Comparison of ENCODE assay signal across 8 mouse cellular contexts in the genomic region with DNA sequence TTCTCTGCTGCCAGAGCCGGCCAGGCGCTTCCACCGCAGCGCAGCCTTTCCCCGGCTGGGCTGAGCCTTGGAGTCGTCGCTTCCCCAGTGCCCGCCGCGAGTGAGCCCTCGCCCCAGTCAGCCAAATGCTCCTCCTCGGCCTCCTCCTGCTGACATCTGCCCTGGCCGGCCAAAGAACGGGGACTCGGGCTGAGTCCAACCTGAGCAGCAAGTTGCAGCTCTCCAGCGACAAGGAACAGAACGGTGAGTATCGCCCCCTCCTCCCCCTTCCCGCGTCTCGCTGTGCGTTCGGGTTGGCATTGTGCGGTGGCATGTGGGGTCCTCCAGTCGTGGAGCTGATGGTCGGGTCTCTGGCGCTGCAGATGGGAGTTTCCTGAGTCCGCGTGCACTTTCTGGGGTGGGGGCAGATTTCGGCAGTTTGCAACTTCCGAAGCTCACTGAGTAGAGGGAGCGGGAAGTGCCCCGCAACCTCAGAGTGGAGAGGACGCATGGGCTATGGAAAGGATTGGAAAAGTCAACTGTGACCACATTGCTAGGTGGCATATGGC. TPM values are rescaled to one million over a fixed set of nuclear protein-coding genes. Genes with fewer than 3 reads are reported as not detected.
A peak's percentile ranks its signal among the peaks of the same experiment; 100 is the strongest.
DNase-seq lines count a peak whose midpoint lies in the region; ATAC-seq and TF ChIP-seq lines count a peak whose summit lies in the region.

No protein-coding gene starts in this region.

- no peaks in the 10 kb centered on the region for H3K27me3 ChIP-seq in forebrain, embryonic 14.5 days (replicated peaks; ENCODE audit: control insufficient read depth, insufficient read depth, low read length)
- H3K27me3 ChIP-seq in hindbrain, embryonic 13.5 days: no peaks in the 10 kb centered on the region
- H3K27me3 ChIP-seq in midbrain, embryonic 10.5 days (ENCODE audit: low read depth, poor library complexity, severe bottlenecking): peaks cover 30% of the 10 kb centered on the region

- H3K9ac ChIP-seq in forebrain, embryonic 14.5 days (ENCODE audit: low read length): peak overlapping the region; percentile 74
- H3K9ac ChIP-seq in hindbrain, embryonic 13.5 days: peak overlapping the region; percentile 78

- peak overlapping the region; percentile 82 for H3K4me3 ChIP-seq in forebrain, embryonic 14.5 days (ENCODE audit: low read depth, low read length)
- peak overlapping the region; percentile 77 for H3K4me3 ChIP-seq in hindbrain, embryonic 13.5 days
- H3K4me3 ChIP-seq in midbrain, embryonic 10.5 days: peak overlapping the region; percentile 82

- peaks cover 15% of the 10 kb centered on the region for H3K4me1 ChIP-seq in forebrain, embryonic 14.5 days (ENCODE audit: control insufficient read depth, insufficient read depth, low read length)
- H3K4me1 ChIP-seq in hindbrain, embryonic 13.5 days (replicated peaks): peaks cover 16% of the 10 kb centered on the region
- peaks cover 15% of the 10 kb centered on the region for H3K4me1 ChIP-seq in midbrain, embryonic 10.5 days

- no peaks in the 10 kb centered on the region for H3K36me3 ChIP-seq in forebrain, embryonic 14.5 days (ENCODE audit: control insufficient read depth, insufficient read depth, low read length)
- no peaks in the 10 kb centered on the region for H3K36me3 ChIP-seq in hindbrain, embryonic 13.5 days
- no peaks in the 10 kb centered on the region for H3K36me3 ChIP-seq in midbrain, embryonic 10.5 days

- TF ChIP-seq CTCF in brain, embryonic 14.5 days (IDR thresholded peaks at IDR 0.05; ENCODE audit: borderline replicate concordance, extremely low read depth, insufficient read depth, insufficient read length): no peak

- WGBS in forebrain, embryonic 14.5 days: under 1% methylated on average over 34 of the region's 34 CpGs
- WGBS in hindbrain, embryonic 13.5 days: under 1% methylated on average over 34 of the region's 34 CpGs
- WGBS in midbrain, embryonic 10.5 days: under 1% methylated on average over 34 of the region's 34 CpGs

- peak; percentile 41 for DNase-seq in NIH3T3 (ENCODE audit: low read depth)
- DNase-seq in brain, embryonic 14.5 days (ENCODE audit: low read depth): peak; percentile 74
- peak; percentile 59 for DNase-seq in forebrain, embryonic 14.5 days (ENCODE audit: low spot score)
- DNase-seq in left cerebral cortex, postnatal 14 days (ENCODE audit: low spot score in 2 of 2): peak; percentile 7 to 32
- peak; percentile 72 for DNase-seq in midbrain, embryonic 10.5 days (ENCODE audit: low spot score)
- DNase-seq in skeletal muscle tissue, adult 2 months (ENCODE audit: low read depth, low spot score): peak; percentile 12
- no peak for DNase-seq in spleen, adult 12 weeks (ENCODE audit: low spot score)

- no peak for TF ChIP-seq POLR2A in brain, embryonic 14.5 days (IDR thresholded peaks at IDR 0.05; ENCODE audit: borderline replicate concordance, extremely low read depth, insufficient read depth, insufficient read length, poor library complexity, severe bottlenecking)

- peak overlapping the region; percentile 87 for H3K27ac ChIP-seq in forebrain, embryonic 14.5 days (ENCODE audit: low read depth, low read length)
- peak overlapping the region; percentile 77 for H3K27ac ChIP-seq in hindbrain, embryonic 13.5 days
- H3K27ac ChIP-seq in midbrain, embryonic 10.5 days (replicated peaks): peak overlapping the region; percentile 94

- peak overlapping the region; percentile 86 for H3K4me2 ChIP-seq in forebrain, embryonic 14.5 days (ENCODE audit: low read length)
- H3K4me2 ChIP-seq in hindbrain, embryonic 13.5 days: peak overlapping the region; percentile 93

- intact Hi-C loops in left cerebral cortex, postnatal 14 days (cut with DNase I): loop anchor here (5.0 kb wide), 3 partner anchors 445 to 890 kb away; no protein-coding TSS in a partner anchor

- H3K9me3 ChIP-seq in forebrain, embryonic 14.5 days (replicated peaks; ENCODE audit: control insufficient read depth, low read length): no peaks in the 10 kb centered on the region
- no peaks in the 10 kb centered on the region for H3K9me3 ChIP-seq in hindbrain, embryonic 13.5 days
- H3K9me3 ChIP-seq in midbrain, embryonic 10.5 days (replicated peaks): no peaks in the 10 kb centered on the region

- peak; percentile 58 for ATAC-seq in forebrain, embryonic 14.5 days
- ATAC-seq in hindbrain, embryonic 13.5 days (ENCODE audit: low FRiP score): peak; percentile 69

RNA-seq across cellular contexts. Expression of gene Pdgfc, which starts 1.2 kb away (rescaled TPM):
- 5.0 and 6.2 TPM in 2 replicates for polyA plus RNA-seq in brain, embryonic 14.5 days (2012; rRNA removed)
- polyA plus RNA-seq in forebrain, embryonic 14.5 days (2014; fragmentation: Nextera tagmentation; extraction: Ambion mirVana): 7.4 and 8.3 TPM in 2 replicates
- polyA plus RNA-seq in hindbrain, embryonic 13.5 days (2015; fragmentation: Nextera tagmentation; extraction: Ambion mirVana): 5.3 and 6.8 TPM in 2 replicates
- 1 to 10 TPM; 6.5 TPM for total RNA-seq in left cerebral cortex, postnatal 14 days (2021)
- polyA plus RNA-seq in midbrain, embryonic 10.5 days (2016; fragmentation: Nextera tagmentation; extraction: Ambion mirVana): 7.7 TPM in 2 replicates
